Mouse (Mus musculus): ENCODE measurements around the gene Prpf19. TPM values are rescaled to one million over a fixed set of nuclear protein-coding genes. Genes with fewer than 3 reads are reported as not detected.
A peak's percentile ranks its signal among the peaks of the same experiment; 100 is the strongest.

The Prpf19 gene
- polyA plus RNA-seq, 1 experiment from 2014 or later = 22.4 TPM

GRCm38 (mm10) chr19:10901046-10901445 is 6.0 kb downstream of the Prpf19 start:
- ATAC-seq = no peak
- TF ChIP-seq CTCF (IDR thresholded peaks at IDR 0.05) (no peak), EP300 (IDR thresholded peaks at IDR 0.05) (no peak)
- 80% methylated on average over 5 of the region's 5 CpGs for WGBS
- Histone ChIP-seq H3K4me1 (ENCODE audit: insufficient read depth, low read depth, low read length) (no peaks in the 10 kb centered on the region; the same call in 1 of the 2 replicates), H3K9ac (replicated peaks; ENCODE audit: low read depth) (no peak overlapping the region), H3K4me3 (ENCODE audit: low read depth, low read length) (no peak overlapping the region), H3K27ac (ENCODE audit: low read length) (no peak overlapping the region), H3K27me3 (replicated peaks; ENCODE audit: insufficient read depth, low read length) (no peaks in the 10 kb centered on the region), H3K36me3 (ENCODE audit: insufficient read depth, low read length) (peaks cover 49% of the 10 kb centered on the region), H3K9me3 (ENCODE audit: low read length) (no peaks in the 10 kb centered on the region), H3K4me2 (replicated peaks; ENCODE audit: low read depth, low read length) (no peak overlapping the region)
- DNase-seq (ENCODE audit: low spot score) = no peak

- Histone ChIP-seq H3K27me3 (replicated peaks; ENCODE audit: insufficient read depth, low read length) (no peaks in the 10 kb centered on the region), H3K9ac (replicated peaks; ENCODE audit: low read depth) (no peak overlapping the region), H3K4me3 (ENCODE audit: low read depth, low read length) (no peak overlapping the region)
Observed at GRCm38 (mm10) chr19:10904512-10904911, 9.5 kb downstream of the Prpf19 start.

DNA sequence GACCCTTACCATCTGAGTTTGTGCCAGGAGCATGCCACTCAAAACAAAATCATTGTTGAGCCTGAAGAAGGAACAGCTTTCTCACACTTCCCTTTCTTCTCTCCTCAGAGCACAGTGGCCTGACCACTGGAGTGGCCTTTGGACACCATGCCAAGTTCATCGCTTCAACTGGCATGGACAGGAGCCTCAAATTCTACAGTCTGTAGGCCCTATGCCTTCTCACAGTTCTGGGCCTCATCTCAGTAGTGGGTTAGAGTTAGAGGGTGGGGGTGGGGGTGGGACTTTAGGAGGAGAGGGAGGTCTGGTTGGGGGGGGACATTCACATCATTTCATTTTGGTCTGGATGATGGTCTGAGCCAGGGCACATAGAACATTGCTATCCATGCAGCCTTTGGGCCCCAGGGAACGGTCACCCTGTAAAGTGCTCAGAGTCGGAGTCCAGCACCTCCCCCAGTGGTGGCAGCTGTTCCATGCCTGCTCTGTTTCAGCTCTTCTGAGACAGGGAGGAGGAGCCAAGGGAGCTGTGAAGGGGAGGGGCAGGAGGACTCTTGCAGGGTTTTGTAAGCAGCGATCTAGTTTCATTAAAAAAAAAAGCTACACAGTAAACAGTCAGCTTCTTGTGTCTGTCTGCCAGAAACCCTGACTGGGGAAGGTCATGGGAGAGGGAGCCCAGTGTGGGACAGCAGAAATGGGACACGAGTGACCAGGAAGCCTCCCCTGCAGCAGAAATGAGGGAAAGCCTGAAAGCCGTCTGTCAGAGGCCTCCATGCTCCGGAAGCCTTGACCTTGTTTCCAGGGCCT is 10.1 kb downstream of the Prpf19 start:
- H3K4me1 ChIP-seq (ENCODE audit: insufficient read depth, low read depth, low read length) = no peaks in the 10 kb centered on the region
- 40% methylated on average over 7 of the region's 7 CpGs for WGBS

More at GRCm38 (mm10) chr19:10904512-10904911, 9.5 kb downstream of the Prpf19 start:
- no peaks in the 10 kb centered on the region for H3K9me3 ChIP-seq (ENCODE audit: low read length)
- no peak overlapping the region for H3K4me2 ChIP-seq (replicated peaks; ENCODE audit: low read depth, low read length)
- WGBS = 69% methylated on average over 5 of the region's 5 CpGs
- DNase-seq (ENCODE audit: low spot score) (no peak), ATAC-seq (no peak)
- H3K36me3 ChIP-seq (ENCODE audit: insufficient read depth, low read length) = peaks cover 41% of the 10 kb centered on the region
- TF ChIP-seq CTCF (IDR thresholded peaks at IDR 0.05) (no peak), EP300 (IDR thresholded peaks at IDR 0.05) (no peak)
- H3K4me1 ChIP-seq (ENCODE audit: insufficient read depth, low read depth, low read length) = no peaks in the 10 kb centered on the region
- H3K27ac ChIP-seq (ENCODE audit: low read length) = peak overlapping the region; percentile 47; the same call in 1 of the 2 replicates

GRCm38 (mm10) chr19:10905728-10906000 is 10.6 kb downstream of the Prpf19 start:
- WGBS = 63% methylated on average over 5 of the region's 5 CpGs
- no peak overlapping the region for H3K4me2 ChIP-seq (replicated peaks; ENCODE audit: low read depth, low read length)
- H3K9ac ChIP-seq (replicated peaks; ENCODE audit: low read depth) = no peak overlapping the region
- no peak for TF ChIP-seq CTCF (IDR thresholded peaks at IDR 0.05)
- TF ChIP-seq EP300 (IDR thresholded peaks at IDR 0.05) = no peak
- no peak for DNase-seq (ENCODE audit: low spot score)
- H3K27ac ChIP-seq (ENCODE audit: low read length) = peak overlapping the region; percentile 75
- ATAC-seq = no peak
- no peaks in the 10 kb centered on the region for H3K27me3 ChIP-seq (replicated peaks; ENCODE audit: insufficient read depth, low read length)
- no peaks in the 10 kb centered on the region for H3K4me1 ChIP-seq (ENCODE audit: insufficient read depth, low read depth, low read length)
- no peak overlapping the region for H3K4me3 ChIP-seq (ENCODE audit: low read depth, low read length)
- H3K9me3 ChIP-seq (ENCODE audit: low read length) = no peaks in the 10 kb centered on the region
- H3K36me3 ChIP-seq (ENCODE audit: insufficient read depth, low read length) = peaks cover 31% of the 10 kb centered on the region; the same call in 1 of the 2 replicates

More for the DNA sequence above, 10.1 kb downstream of the Prpf19 start:
- ATAC-seq = peak; percentile 84
- TF ChIP-seq CTCF (IDR thresholded peaks at IDR 0.05) = peak; percentile 40
- peak; percentile 52; the same call in 1 of the 2 replicates for TF ChIP-seq EP300 (IDR thresholded peaks at IDR 0.05)
- no peaks in the 10 kb centered on the region for H3K9me3 ChIP-seq (ENCODE audit: low read length)
- H3K4me3 ChIP-seq (ENCODE audit: low read depth, low read length) = no peak overlapping the region
- H3K27ac ChIP-seq (ENCODE audit: low read length) = peak overlapping the region; percentile 75
- DNase-seq (ENCODE audit: low spot score) = peak; percentile 92
- H3K4me2 ChIP-seq (replicated peaks; ENCODE audit: low read depth, low read length) = no peak overlapping the region
- H3K27me3 ChIP-seq (replicated peaks; ENCODE audit: insufficient read depth, low read length) = no peaks in the 10 kb centered on the region
- H3K9ac ChIP-seq (replicated peaks; ENCODE audit: low read depth) = no peak overlapping the region
- peaks cover 36% of the 10 kb centered on the region for H3K36me3 ChIP-seq (ENCODE audit: insufficient read depth, low read length)

DNA sequence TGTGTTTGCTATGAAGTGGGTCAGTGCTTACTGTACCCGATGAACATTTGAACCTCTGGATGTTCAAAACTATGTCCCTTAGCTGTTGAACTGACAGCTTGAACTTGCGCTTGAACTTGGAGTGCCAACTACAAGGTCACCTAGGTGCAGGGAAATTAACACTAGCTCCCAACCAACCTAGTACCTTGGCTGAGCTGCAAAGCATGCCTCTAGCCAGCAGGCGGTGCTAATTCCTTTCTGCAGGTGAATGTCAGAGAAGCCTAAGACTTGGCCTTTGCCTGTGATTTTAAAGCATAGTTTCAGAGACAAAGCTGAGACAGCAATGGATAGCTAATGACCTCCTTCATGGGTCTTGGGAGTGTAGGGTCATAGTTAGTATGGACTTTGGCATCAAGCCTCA is 12.9 kb downstream of the Prpf19 start:
- Histone ChIP-seq H3K4me1 (ENCODE audit: insufficient read depth, low read depth, low read length) (no peaks in the 10 kb centered on the region), H3K27ac (ENCODE audit: low read length) (no peak overlapping the region)
- DNase-seq (ENCODE audit: low spot score) = peak; percentile 68

DNA sequence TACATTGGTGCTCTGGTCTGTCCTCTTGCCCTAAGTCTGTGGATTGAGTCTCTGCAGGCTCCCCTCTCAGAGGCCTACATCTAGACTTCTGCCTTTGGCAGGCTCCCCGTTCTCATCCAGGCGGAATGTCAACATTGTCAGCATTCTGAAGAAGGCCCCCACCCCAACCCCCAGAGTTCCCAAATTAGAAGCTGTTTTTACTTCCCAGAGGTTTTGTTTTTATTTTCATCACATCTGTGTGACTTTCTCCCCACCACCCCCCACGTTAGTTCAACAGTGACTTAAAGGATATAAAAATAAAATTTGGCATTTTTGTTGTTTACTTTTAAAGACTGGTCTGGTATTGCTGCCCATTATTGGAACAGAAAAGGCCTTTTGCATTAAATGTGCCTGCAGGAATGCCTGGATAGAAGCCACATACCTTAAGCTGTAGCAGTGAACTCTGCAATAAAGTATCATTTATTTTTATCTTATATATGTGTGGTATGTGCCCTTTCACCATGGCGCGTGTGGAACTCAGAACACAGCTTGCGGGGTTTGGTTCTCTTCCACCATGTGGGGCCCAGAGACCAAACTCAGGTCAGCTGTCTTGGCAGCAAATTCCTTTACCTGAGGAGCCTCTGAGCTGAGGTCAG is 14.2 kb downstream of the Prpf19 start:
- Histone ChIP-seq H3K27me3 (replicated peaks; ENCODE audit: insufficient read depth, low read length) (no peaks in the 10 kb centered on the region), H3K36me3 (ENCODE audit: insufficient read depth, low read length) (0 out of 2 replicates have a peak, but pooled peaks cover 4% of the 10 kb centered on the region), H3K27ac (ENCODE audit: low read length) (peak overlapping the region; percentile 73), H3K4me1 (ENCODE audit: insufficient read depth, low read depth, low read length) (no peaks in the 10 kb centered on the region), H3K9ac (replicated peaks; ENCODE audit: low read depth) (no peak overlapping the region), H3K4me3 (ENCODE audit: low read depth, low read length) (no peak overlapping the region), H3K4me2 (replicated peaks; ENCODE audit: low read depth, low read length) (no peak overlapping the region), H3K9me3 (ENCODE audit: low read length) (no peaks in the 10 kb centered on the region)
- 38% methylated on average over 6 of the region's 6 CpGs for WGBS
- ATAC-seq (peak; percentile 61), DNase-seq (ENCODE audit: low spot score) (peak; percentile 88)
- TF ChIP-seq EP300 (IDR thresholded peaks at IDR 0.05) = peak; percentile 67
- TF ChIP-seq CTCF (IDR thresholded peaks at IDR 0.05) = no peak

More for the DNA sequence above, 12.9 kb downstream of the Prpf19 start:
- ATAC-seq = no peak
- 55% methylated on average over 3 of the region's 3 CpGs for WGBS
- no peak for TF ChIP-seq EP300 (IDR thresholded peaks at IDR 0.05)
- TF ChIP-seq CTCF (IDR thresholded peaks at IDR 0.05) = peak; percentile 89
- Histone ChIP-seq H3K4me2 (replicated peaks; ENCODE audit: low read depth, low read length) (no peak overlapping the region), H3K9me3 (ENCODE audit: low read length) (no peaks in the 10 kb centered on the region), H3K27me3 (replicated peaks; ENCODE audit: insufficient read depth, low read length) (no peaks in the 10 kb centered on the region), H3K9ac (replicated peaks; ENCODE audit: low read depth) (no peak overlapping the region), H3K36me3 (ENCODE audit: insufficient read depth, low read length) (peaks cover 15% of the 10 kb centered on the region; the same call in 1 of the 2 replicates), H3K4me3 (ENCODE audit: low read depth, low read length) (no peak overlapping the region)
